Mouse (Mus musculus): ENCODE data around the gene Sirt3.

Gene Sirt3

GRCm38 (mm10) chr7:140881696-140882468, at the start of gene Sirt3, which contains the start of gene Psmd13:
Sirt3 (minus strand) TSS chr7:140882309.
Psmd13 (plus strand) TSS chr7:140881968.
- peak; percentile 90 for DNase-seq (ENCODE audit: low spot score in 2 of 2)

GRCm38 (mm10) chr7:140927181-140927580, 45.1 kb upstream of the Sirt3 start:
- no peak for DNase-seq (ENCODE audit: low spot score in 2 of 2)

GRCm38 (mm10) chr7:140923070-140923775, 41.1 kb upstream of the Sirt3 start:
- no peak for DNase-seq (ENCODE audit: low spot score in 2 of 2)

GRCm38 (mm10) chr7:140922398-140923069, 40.4 kb upstream of the Sirt3 start:
- DNase-seq (ENCODE audit: low spot score in 2 of 2): peak in 1 of 2 experiments; percentile 43

GRCm38 (mm10) chr7:140921225-140921975, 39.3 kb upstream of the Sirt3 start:
- DNase-seq (ENCODE audit: low spot score in 2 of 2): no peak

- DNase-seq (ENCODE audit: low spot score in 2 of 2): no peak
Measured at GRCm38 (mm10) chr7:140920418-140921029, 38.4 kb upstream of the Sirt3 start, which contains the start of gene Nlrp6. Nlrp6 (plus strand) TSS chr7:140920902.

- DNase-seq (ENCODE audit: low spot score in 2 of 2): no peak
Measured at GRCm38 (mm10) chr7:140919911-140920310, 37.8 kb upstream of the Sirt3 start.

- no peak for DNase-seq (ENCODE audit: low spot score in 2 of 2)
Measured at GRCm38 (mm10) chr7:140914031-140914690, 32.1 kb upstream of the Sirt3 start.

GRCm38 (mm10) chr7:140912846-140913482, 30.9 kb upstream of the Sirt3 start:
- no peak for DNase-seq (ENCODE audit: low spot score in 2 of 2)

- no peak for DNase-seq (ENCODE audit: low spot score in 2 of 2)
Measured at GRCm38 (mm10) chr7:140912293-140912692, 30.2 kb upstream of the Sirt3 start.

- DNase-seq (ENCODE audit: low spot score in 2 of 2): peak; percentile 60 to 76
Measured at GRCm38 (mm10) chr7:140908634-140909107, 26.6 kb upstream of the Sirt3 start.

- DNase-seq (ENCODE audit: low spot score in 2 of 2): no peak
Measured at GRCm38 (mm10) chr7:140908181-140908580, 26.1 kb upstream of the Sirt3 start.

- DNase-seq (ENCODE audit: low spot score in 2 of 2): no peak
Measured at GRCm38 (mm10) chr7:140907697-140908096, 25.6 kb upstream of the Sirt3 start.

GRCm38 (mm10) chr7:140907131-140907530, 25.0 kb upstream of the Sirt3 start:
- no peak for DNase-seq (ENCODE audit: low spot score in 2 of 2)

GRCm38 (mm10) chr7:140905642-140906081, 23.6 kb upstream of the Sirt3 start:
- no peak for DNase-seq (ENCODE audit: low spot score in 2 of 2)

- DNase-seq (ENCODE audit: low spot score in 2 of 2): peak; percentile 24 to 75
Measured at GRCm38 (mm10) chr7:140903212-140903611, 21.1 kb upstream of the Sirt3 start.

- DNase-seq (ENCODE audit: low spot score in 2 of 2): no peak
Measured at GRCm38 (mm10) chr7:140902036-140902875, 20.1 kb upstream of the Sirt3 start.

GRCm38 (mm10) chr7:140900220-140900619, 18.1 kb upstream of the Sirt3 start, which contains the start of gene Cox8b:
Cox8b (minus strand) TSS chr7:140900446.
- no peak for DNase-seq (ENCODE audit: low spot score in 2 of 2)

GRCm38 (mm10) chr7:140899121-140899520, 17.0 kb upstream of the Sirt3 start:
- DNase-seq (ENCODE audit: low spot score in 2 of 2): no peak
